Comparison of ENCODE assay signal across 40 mouse cellular contexts in genomic region chr7:81837771-81838170, GRCm38 (mm10). TPM values are rescaled to one million over a fixed set of nuclear protein-coding genes. Genes with fewer than 3 reads are reported as not detected.
"Had no signal": no experiment of that assay in that cellular context is flagged by ENCODE, and none has a peak within 500 bp of the region (broad histone marks: within the 10 kb centered on the region; RNA-seq: fewer than 3 reads in every experiment).

No protein-coding gene starts in this region.

RNA-seq across cellular contexts. Expression of gene Gm10160, which starts 17.8 kb away (rescaled TPM):
- total RNA-seq: left cerebral cortex, postnatal 10 days; left cerebral cortex, postnatal 14 days; left cerebral cortex, postnatal 25 days; left cerebral cortex, postnatal 36 days; left cerebral cortex, postnatal 4 days; liver, adult 2 months; megakaryocyte progenitor cell, adult 5-6 weeks; megakaryocyte, adult 5-6 weeks; megakaryocyte-erythroid progenitor cell, adult 5-6 weeks; midbrain, postnatal 0 days; monocyte, adult 5-6 weeks had no signal
- polyA plus RNA-seq: limb, embryonic 10.5 days; limb, embryonic 11.5 days; limb, embryonic 12.5 days; limb, embryonic 13.5 days; limb, embryonic 14.5 days; limb, embryonic 15.5 days; liver, adult 2 months; liver, embryonic 11.5 days; liver, embryonic 12.5 days; liver, embryonic 13.5 days; liver, embryonic 14.5 days; liver, embryonic 15.5 days; liver, embryonic 16.5 days; liver, postnatal 0 days; lung, adult 2 months; lung, embryonic 14.5 days; lung, embryonic 15.5 days; lung, embryonic 16.5 days; lung, postnatal 0 days; macrophage; midbrain, embryonic 10.5 days; midbrain, embryonic 11.5 days; midbrain, embryonic 12.5 days; midbrain, embryonic 13.5 days; midbrain, embryonic 14.5 days; midbrain, embryonic 15.5 days; midbrain, embryonic 16.5 days; midbrain, postnatal 0 days; myocyte; neural tube, embryonic 11.5 days; neural tube, embryonic 12.5 days had no signal
